Mouse (Mus musculus) olfactory bulb, adult 2 months (tissue): ENCODE measurements around the gene Gm10309.

Experiments used
- CTCF ChIP-seq: fragments of 200-500 bp; IDR thresholded peaks from 2 replicates; pipeline ENCODE4 v1.5.1; 2012; ENCODE audit warnings: low read depth, mild to moderate bottlenecking, low read length, moderate library complexity; ENCODE audit not compliant: insufficient read depth
- POLR2A ChIP-seq: fragments of 200-500 bp; IDR thresholded peaks from 2 replicates; pipeline ENCODE4 v1.6.1; 2012; ENCODE audit warnings: mild to moderate bottlenecking, low read depth, low read length, moderate library complexity; ENCODE audit not compliant: insufficient read depth

DNA sequence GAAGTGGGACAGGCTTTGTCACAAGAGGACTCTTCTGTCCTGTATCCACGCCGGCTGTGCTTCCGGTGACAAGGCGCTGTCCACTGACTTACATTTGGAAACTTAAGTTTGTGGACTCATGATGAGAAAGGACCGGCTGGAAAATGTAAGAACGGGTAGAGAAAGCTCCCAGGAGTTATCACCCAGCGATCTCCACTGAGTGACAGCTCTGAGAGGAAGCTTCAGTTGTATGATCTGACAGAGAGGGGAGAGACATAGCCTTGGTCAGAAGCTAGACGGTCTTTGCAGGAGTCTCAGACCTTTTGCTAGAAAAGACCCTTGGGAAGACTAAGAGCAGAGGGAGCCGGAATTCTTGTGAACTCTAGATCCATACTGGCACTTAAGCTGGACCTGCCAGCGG, 15.2 kb downstream of the Gm10309 start:
- TF ChIP-seq CTCF (no peak), POLR2A (no peak)
